Mouse (Mus musculus): ENCODE measurements around the gene Ptpn3.

GRCm38 (mm10) chr4:57350541-57350940 is 48.9 kb upstream of the Ptpn3 start:
- TF ChIP-seq CHD2 (IDR thresholded peaks at IDR 0.05; ENCODE audit: low read depth, low read length): no peak
- TF ChIP-seq MAFK (IDR thresholded peaks at IDR 0.05; ENCODE audit: insufficient read depth, low read depth, low read length): no peak
- TF ChIP-seq ZC3H11A (IDR thresholded peaks at IDR 0.05; ENCODE audit: borderline replicate concordance, low read depth, low read length): no peak
- TF ChIP-seq ZNF384 (IDR thresholded peaks at IDR 0.05; ENCODE audit: low read depth, low read length): no peak
